Mouse (Mus musculus) liver, adult 2 months (tissue): ENCODE measurements at regions not wholly inside any gene's neighbourhood (a gene's known extent, or its start where the extent isn't known, plus 50 kb on each side); places are given as distances from the start of the nearest gene placed in this dataset.

Experiments used
- CTCF ChIP-seq: fragments of 200-500 bp; IDR thresholded peaks from 2 replicates; pipeline ENCODE4 v1.5.1; 2011; ENCODE audit warnings: low read depth, low read length, control low read depth
- POLR2A ChIP-seq: fragments of 200-500 bp; IDR thresholded peaks from 2 replicates; pipeline ENCODE4 v1.6.1; 2011; ENCODE audit warnings: low read length, control low read depth; ENCODE audit not compliant: insufficient read depth; ENCODE audit errors: extremely low read depth

GRCm38 (mm10) chr14:58938601-58938970 is 204.1 kb downstream of the 1700129C05Rik start:
- TF ChIP-seq POLR2A = no peak
- no peak for TF ChIP-seq CTCF
